Mouse (Mus musculus) ES-E14 (cell line): ENCODE measurements around the gene Stim2.

Experiments used
- CHD2 ChIP-seq: IDR thresholded peaks from 2 replicates; pipeline ENCODE4 v1.6.1; 2014; ENCODE audit warnings: mild to moderate bottlenecking, low read depth, low read length, inconsistent platforms
- HCFC1 ChIP-seq: IDR thresholded peaks from 2 replicates; pipeline ENCODE4 v1.6.1; 2012; ENCODE audit warnings: low read length, inconsistent platforms, borderline replicate concordance; ENCODE audit not compliant: insufficient read depth
- MAFK ChIP-seq: IDR thresholded peaks from 2 replicates; pipeline ENCODE4 v1.6.1; 2014; ENCODE audit warnings: mild to moderate bottlenecking, low read depth, low read length, inconsistent platforms; ENCODE audit not compliant: insufficient read depth
- ZC3H11A ChIP-seq: IDR thresholded peaks from 2 replicates; pipeline ENCODE4 v1.6.1; 2012; ENCODE audit warnings: low read depth, mild to moderate bottlenecking, inconsistent platforms, low read length, borderline replicate concordance
- ZNF384 ChIP-seq: IDR thresholded peaks from 2 replicates; pipeline ENCODE4 v1.6.1; 2012; ENCODE audit warnings: low read depth, low read length, inconsistent platforms

DNA sequence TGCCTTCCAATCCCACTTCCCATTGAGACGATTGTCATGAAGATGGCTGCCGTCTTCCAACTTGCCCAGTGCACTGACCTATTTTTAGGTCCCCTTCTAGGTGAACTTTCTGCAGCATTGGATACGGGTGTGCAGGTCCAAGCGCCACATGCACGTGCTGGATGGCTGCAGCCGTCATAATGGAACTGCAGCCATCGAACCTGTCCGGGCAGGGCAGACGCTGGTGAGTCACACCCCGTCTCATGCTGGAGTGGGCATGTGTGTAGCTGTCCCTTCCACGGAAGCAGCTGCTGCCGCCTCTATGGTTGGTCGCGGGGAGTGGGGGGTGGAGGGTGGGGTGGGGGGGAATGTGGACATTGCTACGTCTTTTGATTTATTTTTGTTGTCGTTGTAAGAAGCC, 21.8 kb upstream of the Stim2 start:
- TF ChIP-seq MAFK (no peak), CHD2 (no peak), ZNF384 (no peak), ZC3H11A (no peak), HCFC1 (no peak)
